Mouse (Mus musculus) adrenal gland, postnatal 25 days (tissue): ENCODE results near the gene Pomt1. TPM values are rescaled to one million over a fixed set of nuclear protein-coding genes. Genes with fewer than 3 reads are reported as not detected.

ENCODE experiments used
- DNase-seq: peaks from one replicate; pipeline ENCODE4 v3.0.0; 2021; ENCODE audit warnings: mixed read lengths
- long read RNA-seq: library from polyadenylated mRNA; stranded (forward); transcript quantifications from one replicate; pipeline ENCODE4 v2.0.0, GENCODE M21; 2021
- total RNA-seq: library from RNA; stranded (reverse); gene quantifications from 2 replicates; pipeline ENCODE4 v1.2.3, GENCODE M21; 2021

The Pomt1 gene
- total RNA-seq = 47.0 and 54.2 TPM in 2 replicates
- long read RNA-seq, transcript Pomt1-201 (20 exons, 2,918 nt) = major isoform, 9 of 26 reads
- long read RNA-seq, partial matches to known transcripts = 12 of 26 reads
- long read RNA-seq, other reads (novel, unspliced or antisense) = 5 of 26 reads

GRCm38 (mm10) chr2:32235886-32236759 is at the start of gene Pomt1:
TSS of gene Pomt1 (plus strand) at chr2:32236590.
- DNase-seq = peak; percentile 89

DNA sequence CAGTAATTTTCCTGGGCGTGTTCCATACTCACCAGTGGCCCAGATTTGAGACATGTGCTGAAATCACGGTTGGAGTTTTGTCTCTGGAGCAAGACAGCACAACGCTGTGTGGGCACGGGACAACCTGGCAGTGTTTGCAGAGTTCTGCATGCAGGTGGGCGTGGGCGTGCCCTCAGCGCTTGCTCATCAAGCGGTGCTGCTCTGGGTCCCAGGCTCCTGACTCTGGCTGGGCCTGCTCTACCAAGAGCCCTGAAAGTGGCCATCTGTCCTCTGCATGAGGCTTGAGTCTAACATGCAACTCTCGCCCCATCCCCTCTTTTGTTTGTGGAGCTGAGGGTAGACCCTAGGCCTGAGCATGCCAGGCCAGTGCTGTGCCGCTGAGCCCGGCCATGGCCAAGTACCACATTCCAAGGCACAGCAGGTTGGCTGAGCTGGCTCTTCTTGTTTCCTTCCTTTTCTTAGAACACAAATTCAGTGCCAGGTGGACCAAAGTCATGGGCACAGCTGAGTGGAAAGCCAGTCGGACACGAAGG is 49.3 kb upstream of the Pomt1 start:
- DNase-seq = no peak

GRCm38 (mm10) chr2:32187649-32188048 is 48.7 kb upstream of the Pomt1 start:
- no peak for DNase-seq

- no peak for DNase-seq
Measured at GRCm38 (mm10) chr2:32189060-32189681, 47.2 kb upstream of the Pomt1 start.

- no peak for DNase-seq
Measured at GRCm38 (mm10) chr2:32190620-32191019, 45.8 kb upstream of the Pomt1 start.

DNA sequence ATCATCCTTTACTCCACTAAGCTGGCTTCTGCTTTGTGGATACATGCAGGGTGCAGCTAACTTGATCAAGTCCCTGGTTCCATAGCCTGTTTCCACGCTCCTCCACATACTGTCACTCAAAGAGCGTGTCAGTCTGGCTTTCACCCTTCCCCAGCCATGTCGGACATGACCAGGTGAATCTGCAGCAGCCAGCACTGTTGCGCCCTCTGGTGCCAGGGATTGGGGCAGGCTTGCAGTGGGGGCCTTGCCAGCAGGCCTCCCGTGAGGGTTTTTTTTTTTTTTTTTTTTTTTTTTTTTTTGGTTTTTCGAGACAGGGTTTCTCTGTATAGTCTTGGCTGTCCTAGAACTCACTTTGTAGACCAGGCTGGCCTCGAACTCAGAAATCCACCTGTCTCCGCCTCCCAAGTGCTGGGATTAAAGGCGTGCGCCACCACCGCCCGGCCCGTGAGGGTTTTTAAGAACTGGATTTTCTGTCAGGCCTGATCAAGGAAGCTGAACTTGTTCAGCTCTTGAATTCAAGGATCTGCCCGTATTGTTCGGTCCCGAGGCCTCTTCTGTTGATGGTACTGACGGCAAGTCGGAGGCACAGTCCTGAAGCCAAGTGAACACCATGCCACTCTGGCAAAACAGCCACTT is 44.4 kb upstream of the Pomt1 start:
- peak; percentile 67 for DNase-seq

- no peak for DNase-seq
Measured at GRCm38 (mm10) chr2:32198977-32199376, 37.4 kb upstream of the Pomt1 start.

- no peak for DNase-seq
Measured at GRCm38 (mm10) chr2:32200033-32200432, 36.4 kb upstream of the Pomt1 start.

DNA sequence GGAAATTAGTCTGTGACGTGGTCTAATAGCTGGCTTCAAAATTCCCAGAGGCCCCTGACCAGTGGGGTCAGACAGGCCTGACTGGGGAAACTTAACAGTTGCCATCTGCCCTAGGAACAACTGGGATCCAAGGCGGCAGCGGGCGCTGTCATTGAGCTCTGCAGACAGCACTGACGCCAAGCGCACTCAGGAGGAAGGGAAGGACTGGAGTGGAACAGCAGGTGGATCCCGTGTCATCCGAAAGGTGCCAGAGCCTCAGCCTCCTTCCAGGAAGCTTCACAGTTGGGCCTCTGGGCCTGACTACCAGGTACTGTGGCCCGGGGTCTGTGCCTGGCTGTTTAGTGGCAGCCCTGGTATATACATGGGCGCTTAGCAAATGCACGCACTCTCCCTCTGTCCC is 35.7 kb upstream of the Pomt1 start:
- DNase-seq = no peak

DNA sequence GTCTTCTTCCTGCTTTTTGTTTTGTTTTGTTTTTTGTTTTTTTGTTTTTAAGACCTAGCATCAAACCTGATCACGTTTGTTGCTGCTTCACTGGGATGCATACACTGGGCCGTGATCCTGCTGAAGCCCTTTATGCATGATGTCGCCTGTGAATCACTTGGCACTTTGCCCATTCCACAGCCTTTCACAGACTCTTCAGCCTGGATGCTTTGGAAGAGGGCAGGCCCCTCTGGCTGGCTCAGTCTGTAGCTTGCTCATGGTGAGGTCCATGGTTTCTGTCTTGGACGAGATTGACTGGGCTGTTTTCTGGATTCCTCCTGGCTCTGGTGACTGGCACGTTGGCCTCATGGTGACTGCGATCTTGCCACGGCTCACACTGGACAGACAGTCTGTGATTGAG is 34.9 kb upstream of the Pomt1 start:
- peak; percentile 65 for DNase-seq

- no peak for DNase-seq
Measured at GRCm38 (mm10) chr2:32203853-32204252, 32.5 kb upstream of the Pomt1 start.

DNA sequence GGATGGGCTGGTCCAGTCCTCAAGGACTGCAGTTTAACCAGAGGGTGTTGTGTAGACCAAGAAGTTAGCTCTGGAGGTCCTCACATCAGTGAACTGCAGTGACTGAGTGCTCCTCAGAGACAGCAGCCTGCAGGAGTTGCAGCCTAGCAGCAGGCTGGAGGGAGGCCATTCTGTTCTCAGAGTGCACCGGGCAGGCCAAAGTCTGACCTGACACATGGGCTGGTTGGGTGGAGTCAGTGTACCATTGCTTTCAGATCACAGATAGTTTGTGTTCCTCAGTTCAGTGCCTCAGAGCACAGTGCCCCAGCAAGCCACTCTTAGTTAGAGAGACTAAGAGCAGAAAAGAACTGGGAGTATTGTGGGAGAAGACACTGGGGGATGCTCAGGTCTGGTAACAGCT is 28.7 kb upstream of the Pomt1 start:
- DNase-seq = no peak

DNA sequence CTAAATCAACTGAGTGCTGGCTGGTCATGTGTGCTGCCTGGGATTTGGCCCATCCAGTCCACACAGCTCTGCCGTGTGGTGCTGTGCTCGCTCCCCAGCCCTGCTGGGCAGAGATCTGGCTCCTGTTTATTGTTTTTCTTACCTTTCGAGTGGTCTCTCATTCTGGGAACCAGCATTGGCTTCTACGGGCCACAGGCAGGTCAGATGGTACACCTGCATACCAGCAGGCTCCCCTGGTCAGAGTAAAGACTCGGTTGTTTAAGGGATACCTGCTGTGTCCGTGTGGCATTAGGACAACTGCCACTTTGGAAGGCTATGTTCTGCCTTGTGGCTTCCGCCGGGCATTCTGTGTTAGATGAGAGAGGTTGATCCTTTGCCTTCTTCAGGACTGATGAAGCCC is 24.7 kb upstream of the Pomt1 start:
- DNase-seq = no peak

GRCm38 (mm10) chr2:32213000-32213399 is 23.4 kb upstream of the Pomt1 start:
- peak; percentile 38 for DNase-seq

- no peak for DNase-seq
Measured at GRCm38 (mm10) chr2:32215576-32215975, 20.8 kb upstream of the Pomt1 start.

DNA sequence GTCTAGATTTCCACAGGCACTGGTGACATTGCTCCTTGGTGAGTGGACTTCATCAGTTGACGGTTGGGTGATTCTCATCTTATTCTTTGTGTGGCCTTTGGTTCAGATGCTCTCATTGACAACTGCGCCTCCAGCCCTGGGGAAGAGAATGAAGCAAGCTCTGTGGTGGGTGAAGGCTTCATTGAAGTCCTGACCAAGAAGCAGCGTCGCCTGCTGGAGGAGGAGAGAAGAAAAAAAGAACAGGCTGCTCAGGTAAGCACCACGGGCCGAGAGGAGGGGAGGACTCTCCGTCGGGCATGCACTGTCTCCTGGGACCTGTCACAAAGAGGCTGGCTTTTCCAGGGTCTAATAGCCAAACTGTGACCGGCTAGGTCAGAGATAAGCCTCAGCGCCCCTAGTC is 19.9 kb upstream of the Pomt1 start:
- no peak for DNase-seq

DNA sequence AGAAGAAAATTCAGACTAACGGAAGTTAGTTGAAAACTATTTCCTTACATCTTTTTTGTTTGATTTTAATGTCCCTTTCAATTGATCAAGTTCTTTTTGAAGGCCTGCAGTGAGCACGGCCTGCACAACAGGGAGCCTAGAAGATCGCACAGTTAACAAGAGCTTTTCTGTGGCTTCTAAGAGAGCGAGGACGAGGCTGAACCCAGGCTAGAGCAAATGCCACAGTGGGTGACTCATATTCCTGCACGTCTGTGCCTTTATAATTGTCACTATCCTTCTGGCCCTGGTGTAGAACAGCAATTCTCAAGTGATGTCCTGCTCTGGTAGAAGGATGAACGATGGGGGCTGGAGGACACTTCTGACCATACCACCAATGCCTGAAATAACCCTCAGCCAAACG is 18.7 kb upstream of the Pomt1 start:
- no peak for DNase-seq

DNA sequence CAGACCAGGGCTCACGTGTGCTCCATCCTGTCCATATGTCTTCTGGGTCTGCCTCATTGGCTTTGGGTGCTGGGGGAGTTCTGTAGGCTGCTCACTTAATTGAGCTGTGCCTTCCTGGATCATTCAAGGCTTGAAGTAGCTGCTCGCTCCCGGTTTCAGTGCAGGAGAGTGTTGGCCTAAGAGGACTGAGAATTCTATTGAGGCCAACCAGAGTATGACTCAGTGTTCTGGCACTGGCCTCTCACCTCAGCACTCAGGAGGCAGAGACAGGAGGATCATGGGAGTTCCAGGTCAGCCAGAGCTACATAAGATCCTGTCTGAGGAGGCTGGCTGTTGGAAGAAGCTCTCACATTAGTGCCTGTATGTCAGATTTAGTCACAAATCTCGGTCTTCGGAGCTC is 18.3 kb upstream of the Pomt1 start:
- DNase-seq = no peak

DNA sequence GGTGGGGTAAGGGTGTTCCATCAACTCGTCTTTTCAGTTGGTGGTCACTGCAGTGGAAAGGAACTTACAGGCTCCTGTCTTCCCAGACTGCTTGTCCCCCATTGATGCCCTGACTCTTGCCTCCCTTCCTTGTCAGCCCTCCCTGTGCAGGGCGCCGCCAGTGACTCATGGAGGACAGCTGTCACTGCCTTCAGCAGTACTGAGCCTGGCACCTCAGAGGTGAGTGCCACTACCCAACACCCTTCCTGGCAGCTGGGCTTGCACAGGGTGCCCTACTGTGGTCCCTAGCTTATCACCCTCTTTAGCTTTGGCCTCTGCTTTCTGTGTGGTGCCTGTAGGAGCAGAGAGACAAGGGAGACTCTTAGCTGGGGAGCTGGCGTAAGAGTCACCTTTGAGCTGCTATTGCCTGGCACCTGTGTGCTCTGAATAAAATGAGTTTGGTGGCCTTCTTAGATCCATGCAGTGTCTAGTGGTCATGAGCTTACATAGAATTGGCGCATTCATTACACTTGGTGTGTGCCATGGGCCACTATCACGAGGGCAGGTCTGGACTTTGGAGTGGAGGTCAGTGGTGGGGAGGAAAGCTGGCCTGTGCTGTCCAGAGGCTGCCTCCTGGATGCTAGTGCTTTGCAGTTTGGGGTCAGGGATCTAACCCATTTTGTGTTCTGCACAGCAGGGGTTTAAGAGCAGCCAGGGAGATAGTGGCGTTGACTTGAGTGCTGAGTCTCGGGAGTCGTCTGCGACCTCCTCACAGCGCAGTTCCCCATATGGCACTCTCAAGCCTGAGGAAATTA is 17.7 kb upstream of the Pomt1 start:
- DNase-seq = peak; percentile 51

DNA sequence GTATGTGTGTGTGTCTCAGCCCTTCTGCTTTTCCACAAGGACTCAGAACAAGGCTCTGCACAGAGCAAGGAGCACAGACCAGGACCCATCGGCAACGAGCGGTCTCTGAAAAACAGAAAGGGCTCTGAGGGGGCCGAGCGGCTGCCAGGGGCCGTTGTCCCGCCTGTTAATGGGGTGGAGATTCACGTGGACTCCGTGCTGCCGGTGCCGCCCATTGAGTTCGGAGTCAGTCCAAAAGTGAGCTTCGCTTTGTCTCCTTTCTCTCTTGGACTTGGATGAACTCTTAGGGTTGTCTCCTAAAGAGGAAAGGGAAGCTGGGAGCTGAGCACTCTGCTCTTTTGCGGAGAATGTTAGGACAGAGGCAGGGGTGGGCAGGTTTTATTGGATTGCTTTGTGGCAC is 16.9 kb upstream of the Pomt1 start:
- DNase-seq = no peak

- DNase-seq = no peak
Measured at GRCm38 (mm10) chr2:32220021-32220420, 16.4 kb upstream of the Pomt1 start.

DNA sequence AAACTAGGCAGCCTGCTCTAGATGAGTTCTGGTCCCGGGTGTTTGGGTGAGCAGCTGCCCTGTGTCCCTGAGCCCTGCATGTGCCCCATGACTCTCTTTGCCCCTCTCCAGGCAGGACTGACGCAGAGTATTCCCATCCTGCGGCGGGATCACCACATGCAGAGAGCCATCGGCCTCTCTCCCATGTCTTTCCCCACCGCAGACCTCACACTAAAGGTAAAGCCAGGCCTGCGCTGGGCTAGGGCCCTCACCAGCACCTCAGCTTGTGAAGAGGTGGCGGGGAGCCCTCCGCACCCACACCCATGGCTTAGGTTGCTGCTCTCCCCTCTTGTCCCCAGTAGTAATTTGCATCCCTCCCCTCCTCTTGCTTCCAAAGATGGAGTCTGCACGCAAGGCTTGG is 15.4 kb upstream of the Pomt1 start:
- DNase-seq = no peak
